Mouse (Mus musculus): ENCODE data around the gene Ston2. TPM values are rescaled to one million over a fixed set of nuclear protein-coding genes. Genes with fewer than 3 reads are reported as not detected.
A peak's percentile ranks its signal among the peaks of the same experiment; 100 is the strongest.

Ston2 gene
- polyA plus RNA-seq, 3 experiments from 2014 or later, result 0.69 to 2.0 (median 0.82) TPM

DNA sequence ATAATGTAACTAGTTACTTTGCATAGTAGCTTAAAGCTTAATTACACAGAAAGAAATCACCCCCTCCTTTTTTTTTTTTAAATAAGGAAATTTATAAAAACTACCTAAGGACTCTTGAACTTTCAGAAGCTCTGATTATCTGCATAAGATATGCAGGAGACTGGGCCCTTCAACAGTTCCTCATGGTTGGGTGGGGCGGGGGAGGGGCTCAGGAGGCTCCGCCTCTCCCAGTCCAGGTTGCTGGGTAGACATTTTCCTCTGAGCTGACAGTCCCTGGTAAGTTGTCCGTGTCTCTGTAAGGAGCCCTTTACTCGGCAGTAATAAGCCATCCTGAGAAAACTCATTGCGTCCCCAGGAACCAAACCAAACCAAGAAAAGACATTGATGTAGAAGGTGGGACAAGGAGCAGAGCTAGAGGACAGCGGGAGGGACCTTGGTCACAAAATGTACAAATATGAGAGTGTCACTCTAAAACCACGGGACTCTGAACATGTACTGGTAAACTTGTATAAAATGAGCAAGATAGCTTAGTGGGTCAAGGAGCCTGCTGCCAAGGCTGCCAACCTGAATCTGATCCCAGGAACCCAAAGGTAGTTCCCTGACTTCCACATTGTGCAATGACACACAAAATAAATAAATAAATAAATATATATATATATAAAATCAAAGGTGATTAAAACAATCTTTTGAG, 88.6 kb downstream of the Ston2 start:
- no peak for ATAC-seq

DNA sequence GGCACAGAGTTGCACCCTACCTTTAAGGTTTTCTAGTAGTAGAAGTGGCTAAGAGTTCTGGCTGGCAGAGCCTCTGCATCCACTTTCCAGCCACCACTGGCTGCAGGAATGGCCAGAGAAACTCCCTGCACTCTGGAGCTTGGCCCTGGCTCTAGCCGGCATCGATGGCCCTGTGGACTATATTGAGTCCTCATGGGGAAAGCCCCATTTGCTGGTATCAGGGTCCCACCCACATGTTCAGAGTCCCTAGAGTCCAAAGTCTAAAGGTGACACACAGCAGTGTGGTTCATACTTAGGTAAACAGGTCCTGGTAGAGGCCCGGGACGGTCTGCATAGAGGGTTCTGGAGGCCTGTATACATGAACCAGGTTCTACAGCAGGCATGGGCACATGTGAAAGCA, 92.0 kb downstream of the Ston2 start:
- ATAC-seq, result no peak

DNA sequence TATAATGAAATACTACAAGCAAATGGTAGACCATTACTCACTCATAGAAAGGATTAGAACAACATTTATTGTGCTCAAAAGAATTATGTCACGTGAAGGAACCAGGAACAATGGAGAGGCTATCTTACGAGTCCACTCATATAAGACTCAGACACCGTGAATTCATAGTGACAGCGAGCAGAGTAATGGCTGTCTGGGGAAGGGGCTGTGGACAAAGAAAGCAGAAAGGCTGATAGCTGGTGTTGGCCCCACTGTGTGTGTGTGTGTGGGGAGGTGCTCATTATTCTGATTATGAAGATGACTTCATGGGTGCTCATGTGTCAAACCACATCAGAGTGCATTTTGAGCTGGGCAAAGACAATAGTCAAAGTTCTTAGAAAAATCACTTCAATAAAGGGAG, 92.4 kb downstream of the Ston2 start:
- no peak for ATAC-seq

GRCm38 (mm10) chr12:91694748-91695147, 93.4 kb downstream of the Ston2 start:
- no peak for ATAC-seq

DNA sequence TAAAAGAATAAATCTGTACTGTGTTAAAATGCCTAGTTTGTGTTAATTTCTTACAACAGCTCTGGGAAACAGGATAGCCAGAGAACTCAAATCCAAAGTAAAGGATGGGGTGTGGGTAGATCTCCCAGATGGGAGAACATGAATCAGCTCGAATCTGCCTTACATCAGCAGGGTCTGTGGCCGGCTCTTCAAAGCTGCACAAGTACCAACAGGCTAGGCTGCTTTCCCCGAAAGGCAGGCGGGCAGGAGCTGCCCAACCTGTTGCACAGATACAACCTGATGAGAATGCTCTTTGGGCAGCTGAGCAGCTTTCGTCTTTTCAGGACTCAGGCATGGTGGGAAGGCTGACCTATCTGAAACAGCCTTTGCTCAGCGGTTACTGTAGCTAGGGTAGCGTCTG, 94.6 kb downstream of the Ston2 start:
- ATAC-seq, result no peak

GRCm38 (mm10) chr12:91692991-91693390, 95.2 kb downstream of the Ston2 start:
- ATAC-seq, result no peak

DNA sequence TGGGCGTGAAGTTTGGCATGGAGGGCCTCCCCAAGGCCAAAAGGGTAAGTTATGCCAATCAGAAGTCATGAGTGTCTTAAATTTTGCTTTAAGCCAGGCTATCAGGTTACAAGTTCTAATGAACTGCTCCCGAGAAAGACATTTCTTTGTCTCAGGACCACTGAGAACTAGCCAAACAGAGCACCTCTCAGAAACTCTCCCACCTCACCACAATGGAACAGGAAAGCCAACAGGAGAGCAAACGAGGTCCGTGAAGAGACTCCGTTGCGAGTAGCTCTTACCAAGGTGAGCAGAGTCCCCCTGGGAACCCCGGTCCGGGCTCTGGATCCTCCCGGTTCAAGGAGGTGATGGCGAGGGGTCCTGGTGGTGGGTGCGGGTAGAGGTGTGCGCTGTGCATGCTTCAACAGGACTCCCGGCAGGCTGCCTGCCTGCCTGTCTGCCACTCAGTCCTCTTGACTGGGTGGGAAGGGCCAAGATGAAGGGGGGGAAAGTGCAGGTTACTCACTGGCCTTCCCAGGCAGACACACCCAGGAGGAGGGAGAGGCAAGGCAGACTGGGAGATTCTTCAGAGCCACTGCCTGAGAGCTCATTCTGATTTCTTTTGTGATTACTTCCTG, 102.4 kb downstream of the Ston2 start:
- ATAC-seq, result no peak

GRCm38 (mm10) chr12:91684840-91685415, 103.3 kb downstream of the Ston2 start:
- no peak for ATAC-seq

DNA sequence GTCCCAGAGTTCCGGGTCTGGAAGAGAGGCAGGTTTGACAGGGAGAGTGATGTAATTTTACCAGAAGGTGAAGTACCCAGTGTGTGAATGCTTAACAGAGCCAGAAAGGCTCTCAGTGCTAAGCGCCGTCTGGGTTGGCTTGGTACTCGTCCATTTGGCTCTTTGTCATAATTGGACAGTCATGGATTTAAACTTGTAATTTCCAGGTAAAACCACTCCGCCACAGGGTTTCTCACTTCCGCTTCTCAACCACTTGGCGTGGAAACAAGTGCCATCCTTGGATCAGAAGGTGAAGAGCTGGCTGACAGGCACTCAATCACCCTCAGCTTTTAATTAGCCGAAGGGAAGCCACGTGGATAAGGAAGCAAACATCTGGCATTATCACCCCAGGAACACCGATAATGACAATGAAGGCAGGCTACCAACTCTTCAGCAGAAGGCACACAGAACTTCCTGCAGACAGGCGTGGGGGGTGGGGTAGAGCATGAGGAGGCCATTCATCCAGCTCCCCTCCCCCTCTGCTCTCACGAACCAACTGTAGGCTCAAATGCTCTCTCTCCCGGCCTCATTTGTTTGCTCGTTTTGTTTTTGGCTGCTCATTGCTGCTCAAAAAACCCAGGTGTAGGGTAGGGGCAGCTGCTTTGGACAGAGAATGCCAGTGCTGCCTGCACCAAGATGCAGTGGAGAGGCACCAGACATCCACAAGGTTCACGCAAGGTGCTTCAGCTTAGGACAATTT, 103.9 kb downstream of the Ston2 start:
- peak; percentile 56 for ATAC-seq

DNA sequence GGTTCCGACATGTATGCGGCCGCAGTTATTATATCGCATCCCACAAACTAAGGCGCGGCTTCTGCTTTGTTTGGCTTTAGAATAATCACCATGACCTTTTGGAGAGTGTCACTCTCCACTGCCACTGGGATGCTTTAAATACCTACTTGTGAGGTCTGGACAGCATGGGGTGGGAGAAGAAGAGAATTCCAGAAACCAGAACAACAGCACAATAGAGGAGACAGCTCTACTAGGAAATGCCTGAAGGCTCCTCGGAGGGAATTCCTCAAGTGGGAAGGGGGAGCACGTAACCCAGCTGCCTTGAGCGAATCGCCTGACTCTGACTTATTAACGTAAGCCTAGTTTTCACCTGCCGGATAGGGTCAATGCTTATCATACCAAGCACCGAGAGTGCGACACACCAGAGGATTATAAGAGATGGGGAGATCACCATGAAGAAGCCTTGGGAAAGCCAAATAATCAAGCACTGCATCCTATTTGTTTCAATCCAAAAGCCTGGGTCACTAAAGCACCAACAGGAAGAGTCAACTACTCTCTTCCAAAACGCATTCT, 104.6 kb downstream of the Ston2 start:
- no peak for ATAC-seq

GRCm38 (mm10) chr12:91683096-91683495, 105.1 kb downstream of the Ston2 start:
- ATAC-seq, result no peak

DNA sequence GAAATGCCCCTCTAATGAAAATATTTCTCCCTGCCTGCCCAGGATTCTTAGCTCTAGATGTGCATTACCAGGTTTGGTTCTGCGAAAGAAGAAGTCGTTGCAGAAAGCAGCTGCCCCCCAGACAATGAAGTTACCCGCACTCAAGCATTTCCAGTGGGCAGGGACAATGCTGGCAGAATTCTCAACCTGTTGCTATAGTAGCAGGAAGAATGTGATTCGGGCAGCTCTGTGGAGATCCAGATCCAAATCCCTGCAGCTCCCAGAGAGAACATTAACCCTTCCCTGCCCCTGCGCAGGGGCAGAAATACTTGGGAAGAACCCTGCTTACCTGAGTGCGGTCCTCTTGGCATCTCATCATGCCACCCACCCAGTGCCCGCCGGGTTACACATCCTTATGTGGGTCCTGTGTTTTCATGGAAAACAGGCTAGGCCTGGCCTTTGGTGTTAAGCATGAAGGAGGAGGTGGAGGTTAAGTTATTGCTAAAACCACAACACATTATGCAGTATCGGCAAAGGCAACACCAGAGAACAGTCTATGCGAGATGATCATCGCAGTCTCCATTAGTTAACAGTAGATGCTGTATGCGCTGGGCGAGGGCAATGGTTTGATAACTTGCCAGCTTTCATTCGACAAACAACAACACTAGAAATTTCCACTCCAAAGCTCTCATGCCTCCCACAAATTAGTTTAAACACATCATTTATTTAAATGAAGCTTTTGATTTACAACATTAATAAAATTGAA, 108.7 kb downstream of the Ston2 start:
- ATAC-seq, result no peak

GRCm38 (mm10) chr12:91675937-91676336, 112.2 kb downstream of the Ston2 start:
- no peak for ATAC-seq

GRCm38 (mm10) chr12:91673141-91673540, 115.0 kb downstream of the Ston2 start:
- ATAC-seq, result no peak

DNA sequence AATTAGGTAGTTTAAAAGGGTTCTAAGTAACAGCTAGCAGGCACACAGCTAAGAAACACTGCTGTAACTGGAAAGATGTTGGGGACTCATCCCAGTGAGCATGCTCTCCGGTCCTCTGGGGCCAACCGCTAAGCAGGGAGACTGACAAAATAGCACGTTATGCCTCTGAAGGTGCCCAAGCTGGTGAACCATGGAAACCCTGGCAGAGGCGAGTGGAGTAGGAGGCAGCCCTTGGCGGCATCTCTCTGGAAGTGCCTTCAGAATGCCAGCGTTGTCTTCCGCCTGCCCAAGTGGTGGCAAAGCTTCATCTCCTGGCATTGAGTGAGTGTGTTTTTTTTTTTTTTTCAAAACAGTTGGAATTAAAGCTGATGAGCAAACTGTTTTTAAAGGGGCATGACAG, 115.7 kb downstream of the Ston2 start:
- ATAC-seq, result no peak

GRCm38 (mm10) chr12:91668529-91669245, 119.5 kb downstream of the Ston2 start:
- peak; percentile 83 for ATAC-seq

DNA sequence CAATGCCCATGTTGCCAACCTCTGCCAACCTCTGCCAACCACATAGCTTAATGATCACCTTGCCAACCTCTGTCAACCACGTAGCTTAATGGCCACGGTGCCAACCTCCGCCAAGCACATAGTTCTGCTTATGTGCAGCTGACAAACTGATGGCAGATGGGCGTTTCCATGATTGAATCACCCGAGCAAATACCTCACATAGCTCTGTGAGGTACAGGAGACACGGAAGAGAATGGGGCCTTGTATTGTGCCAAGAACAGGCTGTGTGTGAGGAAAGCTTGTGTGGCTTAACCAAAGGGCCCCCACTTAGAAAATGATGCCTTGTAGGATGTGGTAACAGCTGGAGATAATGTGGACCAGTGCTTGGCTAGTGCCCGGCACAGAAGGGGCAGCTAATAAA, 120.4 kb downstream of the Ston2 start:
- ATAC-seq, result no peak

GRCm38 (mm10) chr12:91666607-91667006, 121.6 kb downstream of the Ston2 start:
- no peak for ATAC-seq

DNA sequence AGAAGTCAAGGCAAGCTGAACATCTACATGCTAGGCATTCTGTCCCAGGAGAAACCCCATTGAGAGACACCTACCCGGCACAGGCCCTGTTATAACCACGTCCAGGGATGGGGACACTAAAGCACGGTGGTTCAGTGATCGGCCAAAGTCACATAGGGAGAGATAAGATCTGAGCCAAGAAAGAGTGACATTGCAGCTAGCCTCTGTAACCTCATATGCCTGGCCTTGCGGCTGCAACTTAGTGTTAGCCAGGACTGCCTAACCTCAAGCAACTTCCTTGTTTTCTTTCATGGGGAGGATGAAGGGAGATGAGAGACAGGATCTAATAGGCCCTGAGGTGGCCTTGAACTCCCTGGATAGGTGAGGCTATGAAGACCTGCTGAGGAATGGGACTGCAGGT, 122.8 kb downstream of the Ston2 start:
- no peak for ATAC-seq

DNA sequence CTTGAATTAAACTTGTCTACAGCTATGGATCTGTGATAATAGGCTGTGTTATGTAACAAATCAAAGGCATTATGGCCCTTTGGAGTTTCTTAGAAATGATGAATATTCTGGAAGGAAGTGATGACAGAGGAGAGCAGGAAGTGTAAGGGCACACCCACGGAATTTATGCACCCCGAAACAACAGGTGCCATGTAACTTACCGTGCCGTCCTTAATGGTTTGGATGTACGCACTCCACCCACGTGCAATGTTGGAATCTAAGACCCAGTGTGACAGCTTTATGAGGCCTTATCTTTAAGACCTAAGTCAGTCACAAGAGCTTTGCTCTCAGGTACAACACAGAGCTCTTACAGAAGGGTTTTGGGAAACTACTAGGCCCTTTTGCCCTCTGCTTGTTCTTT, 124.9 kb downstream of the Ston2 start:
- peak; percentile 47 for ATAC-seq

DNA sequence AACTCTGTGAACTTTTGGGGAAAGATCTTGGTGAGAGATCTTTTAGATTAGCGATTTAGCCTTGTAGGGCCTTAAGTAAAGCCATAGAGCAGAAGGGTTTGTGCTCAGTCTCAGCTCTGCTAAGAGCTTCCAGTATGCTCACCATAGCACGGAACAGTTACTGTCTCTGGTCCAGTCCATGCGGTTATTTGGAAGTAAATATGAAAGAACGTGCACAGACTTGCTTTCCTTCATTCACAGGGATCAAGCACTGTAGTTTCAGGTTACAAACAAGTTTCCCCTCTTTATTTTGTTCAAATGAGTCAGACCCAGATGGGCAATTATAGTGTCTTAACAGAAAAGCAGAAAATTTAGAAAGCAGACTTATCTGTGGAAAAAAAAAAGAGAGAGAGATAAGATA, 125.3 kb downstream of the Ston2 start:
- ATAC-seq, result no peak

Measured in inflammation-experienced regulatory T-cells, adult 6 months (primary cell).